Mouse (Mus musculus) macrophage (primary cell): Measurements from ENCODE around the gene Lypd6b. TPM values are rescaled to one million over a fixed set of nuclear protein-coding genes. Genes with fewer than 3 reads are reported as not detected.

Experiments used
- H3K27ac ChIP-seq: fragments of 350-480 bp; formaldehyde crosslinking; 2 replicates; pipeline ENCODE4 v1.9.0; 2021
- H3K36me3 ChIP-seq: fragments of 350-480 bp; formaldehyde crosslinking; 2 replicates; pipeline ENCODE4 v1.9.0; 2021; ENCODE audit errors: inconsistent target
- H3K4me3 ChIP-seq: fragments of 350-480 bp; formaldehyde crosslinking; 2 replicates; pipeline ENCODE4 v1.9.0; 2021; ENCODE audit errors: inconsistent target
- H3K79me2 ChIP-seq: fragments of 350-480 bp; formaldehyde crosslinking; 2 replicates; pipeline ENCODE4 v1.9.0; 2021; ENCODE audit errors: inconsistent target
- whole genome bisulfite sequencing: methylation state at CpG from one replicate; pipeline ENCODE4 v1.1.7; 2026; ENCODE audit warnings: inconsistent platforms; ENCODE audit not compliant: missing documents; 5-methylcytosine and 5-hydroxymethylcytosine counted together
- polyA plus RNA-seq: library from polyadenylated mRNA; stranded (reverse); fragments of 250-400 nt; gene quantifications from 3 replicates; pipeline ENCODE4 v1.2.4, GENCODE M21; 2018; ENCODE audit warnings: inconsistent platforms
- total RNA-seq, 78 experiments: library from RNA; depleted of rRNA; stranded (reverse); fragments of 250-400 nt; gene quantifications; 1 replicate in 9 of 78; 2 replicates in 24 of 78; 3 replicates in 43 of 78; 4 replicates in 2 of 78; pipeline ENCODE4 v1.2.4; 2018; ENCODE audit warnings: inconsistent platforms in 56 of 78

The Lypd6b gene
- not detected for total RNA-seq (2018; cell fraction: chromatin; rRNA removed)
- total RNA-seq (2018; cell fraction: cytosol; rRNA removed), result not detected
- total RNA-seq (2018; cell fraction: nucleus; rRNA removed), result not detected
- not detected in 3 replicates for polyA plus RNA-seq

GRCm38 (mm10) chr2:49787376-49788050 is at the start of gene Lypd6b:
Lypd6b (plus strand) TSS chr2:49787688.
- WGBS, result 2% methylated on average over 74 of the region's 79 CpGs
- no peak within 1 kb of the TSS for H3K4me3 ChIP-seq

GRCm38 (mm10) chr2:49739046-49739445 is 48.4 kb upstream of the Lypd6b start:
- WGBS, result 93% methylated on average over 5 of the region's 5 CpGs

More at GRCm38 (mm10) chr2:49787376-49788050, at the start of gene Lypd6b:
- no peak within 1 kb of the TSS for H3K27ac ChIP-seq
- H3K36me3 ChIP-seq, result no peaks in the 10 kb centered on the region
- no peaks in the 10 kb centered on the region for H3K79me2 ChIP-seq

GRCm38 (mm10) chr2:49741026-49741425 is 46.5 kb upstream of the Lypd6b start:
- Histone ChIP-seq H3K36me3 (no peaks in the 10 kb centered on the region), H3K4me3 (no peak overlapping the region), H3K79me2 (peaks cover 14% of the 10 kb centered on the region), H3K27ac (no peak overlapping the region)
- 92% methylated on average over 6 of the region's 6 CpGs for WGBS

More at GRCm38 (mm10) chr2:49739046-49739445, 48.4 kb upstream of the Lypd6b start:
- Histone ChIP-seq H3K79me2 (no peaks in the 10 kb centered on the region), H3K27ac (no peak overlapping the region), H3K36me3 (no peaks in the 10 kb centered on the region), H3K4me3 (no peak overlapping the region)

GRCm38 (mm10) chr2:49741895-49742734 is 45.4 kb upstream of the Lypd6b start:
- Histone ChIP-seq H3K36me3 (no peaks in the 10 kb centered on the region), H3K27ac (peak overlapping the region; percentile 99), H3K79me2 (peaks cover 25% of the 10 kb centered on the region), H3K4me3 (no peak overlapping the region)
- WGBS, result 77% methylated on average over 15 of the region's 16 CpGs

- Histone ChIP-seq H3K79me2 (peaks cover 33% of the 10 kb centered on the region), H3K27ac (peak overlapping the region; percentile 99), H3K36me3 (no peaks in the 10 kb centered on the region), H3K4me3 (no peak overlapping the region)
- 76% methylated on average over 4 of the region's 4 CpGs for WGBS
Measured at GRCm38 (mm10) chr2:49742919-49743318, 44.6 kb upstream of the Lypd6b start.

GRCm38 (mm10) chr2:49743775-49744174 is 43.7 kb upstream of the Lypd6b start:
- 42% methylated on average over 6 of the region's 6 CpGs for WGBS

GRCm38 (mm10) chr2:49744251-49745093 is 43.0 kb upstream of the Lypd6b start:
- WGBS, result 33% methylated on average over 11 of the region's 11 CpGs
- peak overlapping the region; percentile 41 for H3K4me3 ChIP-seq

More at GRCm38 (mm10) chr2:49743775-49744174, 43.7 kb upstream of the Lypd6b start:
- Histone ChIP-seq H3K4me3 (peak overlapping the region; percentile 41), H3K36me3 (no peaks in the 10 kb centered on the region), H3K79me2 (peaks cover 38% of the 10 kb centered on the region), H3K27ac (peak overlapping the region; percentile 99)

GRCm38 (mm10) chr2:49745094-49745781 is 42.2 kb upstream of the Lypd6b start:
- 93% methylated on average over 14 of the region's 14 CpGs for WGBS
- H3K79me2 ChIP-seq, result peaks cover 38% of the 10 kb centered on the region
- no peaks in the 10 kb centered on the region for H3K36me3 ChIP-seq
- peak overlapping the region; percentile 41 for H3K4me3 ChIP-seq
- peak overlapping the region; percentile 99 for H3K27ac ChIP-seq

More at GRCm38 (mm10) chr2:49744251-49745093, 43.0 kb upstream of the Lypd6b start:
- Histone ChIP-seq H3K36me3 (no peaks in the 10 kb centered on the region), H3K79me2 (peaks cover 38% of the 10 kb centered on the region), H3K27ac (peak overlapping the region; percentile 99)

- Histone ChIP-seq H3K4me3 (no peak overlapping the region), H3K27ac (no peak overlapping the region), H3K36me3 (peaks cover 3% of the 10 kb centered on the region; the same call in 1 of the 2 replicates), H3K79me2 (peaks cover 47% of the 10 kb centered on the region)
- 86% methylated on average over 7 of the region's 7 CpGs for WGBS
Measured at GRCm38 (mm10) chr2:49746947-49747346, 40.5 kb upstream of the Lypd6b start.

- Histone ChIP-seq H3K4me3 (no peak overlapping the region), H3K36me3 (peaks cover 3% of the 10 kb centered on the region; the same call in 1 of the 2 replicates), H3K27ac (0 out of 2 replicates have a peak overlapping the region, but pooled peaks have one; percentile 8), H3K79me2 (peaks cover 47% of the 10 kb centered on the region)
- WGBS, result 85% methylated on average over 2 of the region's 2 CpGs
Measured at GRCm38 (mm10) chr2:49747670-49748069, 39.8 kb upstream of the Lypd6b start.

- H3K79me2 ChIP-seq, result peaks cover 47% of the 10 kb centered on the region
- 86% methylated on average over 14 of the region's 14 CpGs for WGBS
- no peak overlapping the region for H3K4me3 ChIP-seq
- H3K36me3 ChIP-seq, result peaks cover 11% of the 10 kb centered on the region
- H3K27ac ChIP-seq, result peak overlapping the region; percentile 68
Measured at GRCm38 (mm10) chr2:49748628-49749342, 38.7 kb upstream of the Lypd6b start.

- H3K4me3 ChIP-seq, result no peak overlapping the region
- H3K79me2 ChIP-seq, result peaks cover 43% of the 10 kb centered on the region
- H3K36me3 ChIP-seq, result peaks cover 21% of the 10 kb centered on the region
- 69% methylated on average over 11 of the region's 11 CpGs for WGBS
- peak overlapping the region; percentile 68 for H3K27ac ChIP-seq
Measured at GRCm38 (mm10) chr2:49749730-49750576, 37.5 kb upstream of the Lypd6b start.
